Mouse (Mus musculus) stomach, postnatal 0 days (tissue): ENCODE results near the gene Phldb2.

Experiments
- CTCF ChIP-seq: IDR thresholded peaks from 2 replicates; pipeline ENCODE4 v1.5.1; 2016; ENCODE audit warnings: antibody characterized with exemption, low read depth, mild to moderate bottlenecking, moderate library complexity
- EP300 ChIP-seq: optimal IDR thresholded peaks from 2 replicates; pipeline ENCODE3; 2016; ENCODE audit warnings: antibody characterized with exemption

DNA sequence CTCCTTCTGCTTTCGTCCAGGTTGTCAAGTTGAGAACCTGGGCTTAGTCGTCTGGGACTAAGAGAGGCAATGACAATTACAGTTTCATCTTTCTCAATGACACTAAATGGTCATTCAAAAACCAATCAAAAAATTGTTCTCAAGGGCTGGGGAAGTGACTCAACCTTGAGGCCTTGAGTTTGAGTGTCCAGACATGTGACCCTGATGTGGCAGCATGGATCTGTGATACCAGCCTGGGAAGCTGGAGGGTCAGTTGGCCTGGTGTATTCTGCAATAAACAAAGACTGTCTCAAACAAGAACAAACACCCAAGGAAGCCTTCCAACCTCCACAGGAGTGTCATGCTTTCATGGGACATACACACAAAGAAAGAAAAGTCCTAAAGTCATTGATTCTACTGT lies 160.6 kb downstream of the Phldb2 start:
- no peak for TF ChIP-seq CTCF
- TF ChIP-seq EP300, result no peak
